Mouse (Mus musculus) heart, adult 10 weeks (tissue): ENCODE data around the gene Pars2. TPM values are rescaled to one million over a fixed set of nuclear protein-coding genes. Genes with fewer than 3 reads are reported as not detected.

Experiments used
- polyA plus RNA-seq: library from polyadenylated mRNA; stranded (reverse); fragments of 350-450 nt; fragmentation: Illumina TruSeq; extraction: RNeasy Lipid Tissue Mini Kit (QIAGEN cat#74804); gene quantifications from one replicate; pipeline ENCODE4 v1.2.3, GENCODE M21; 2014; ENCODE audit warnings: low read depth, low replicate concordance

The Pars2 gene
- polyA plus RNA-seq = 9.8 TPM

GRCm38 (mm10) chr4:106650833-106651527, at the start of gene Pars2:
Gene Pars2, plus strand, starts transcription at chr4:106651069.

GRCm38 (mm10) chr4:106617056-106617455, 33.8 kb upstream of the Pars2 start, which contains the start of gene Lexm:
Gene Lexm, minus strand, starts transcription at chr4:106617241.

GRCm38 (mm10) chr4:106622030-106622493, 28.8 kb upstream of the Pars2 start, which contains the start of gene Ttc22:
Gene Ttc22, plus strand, starts transcription at chr4:106622432.

GRCm38 (mm10) chr4:106678442-106679118, 27.7 kb downstream of the Pars2 start, which contains the start of gene Ttc4:
Gene Ttc4, minus strand, starts transcription at chr4:106678944.

Other genes starting within 250 kb of the Pars2 start
- gene Pcsk9, start 186.7 kb upstream of the Pars2 start, polyA plus RNA-seq = not detected
- not detected for gene Bsnd, start 158.8 kb upstream of the Pars2 start, polyA plus RNA-seq
- 2.7 TPM for gene Dhcr24, start 90.0 kb upstream of the Pars2 start, polyA plus RNA-seq
- gene Lexm, start 33.8 kb upstream of the Pars2 start, polyA plus RNA-seq = not detected
- gene Ttc22, start 28.6 kb upstream of the Pars2 start, polyA plus RNA-seq = not detected
- 31.1 TPM for gene Ttc4, start 27.9 kb downstream of the Pars2 start, polyA plus RNA-seq
- 1.0 TPM for gene Mroh7, start 79.9 kb downstream of the Pars2 start, polyA plus RNA-seq
- gene Fam151a, start 82.8 kb downstream of the Pars2 start, polyA plus RNA-seq = 0.39 TPM
- gene Acot11, start 153.9 kb downstream of the Pars2 start, polyA plus RNA-seq = 14.8 TPM